Comparison of ENCODE assay signal across 8 mouse cellular contexts in the genomic region with DNA sequence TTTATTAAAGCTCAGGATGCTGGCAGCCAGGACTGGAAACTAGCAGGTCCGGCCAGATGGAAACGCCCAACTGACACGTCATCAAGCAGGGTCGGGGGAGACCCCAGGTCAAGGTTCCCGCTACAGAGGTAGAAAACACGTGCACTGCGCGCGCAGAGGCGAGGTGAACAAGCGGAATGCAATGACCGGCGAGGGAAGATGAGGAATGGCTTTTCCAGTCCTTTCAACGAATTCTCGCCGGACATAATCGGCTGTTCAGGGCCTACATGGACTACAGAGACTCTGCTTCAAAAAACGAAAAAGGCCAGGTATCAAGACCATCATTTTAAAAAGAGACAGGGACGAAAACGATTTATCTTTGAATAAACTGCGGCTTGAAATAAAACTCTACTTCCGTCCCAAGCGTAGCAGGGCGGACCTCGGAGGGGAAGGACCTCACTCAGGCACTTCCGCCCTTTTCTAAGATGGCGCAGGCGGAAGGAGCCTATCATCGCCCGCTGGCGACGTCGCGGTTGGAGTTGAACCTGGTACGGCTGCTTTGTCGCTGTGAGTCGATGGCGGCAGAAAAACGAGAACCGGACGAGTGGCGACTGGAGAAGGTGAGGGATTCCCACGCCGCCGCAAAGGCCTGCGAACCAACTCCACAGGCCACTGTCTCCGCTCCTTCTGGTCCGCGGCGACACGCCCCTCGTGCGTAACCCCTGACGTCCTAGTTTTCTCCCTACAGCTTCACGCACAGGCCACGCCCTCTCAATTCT. TPM values are rescaled to one million over a fixed set of nuclear protein-coding genes. Genes with fewer than 3 reads are reported as not detected.
DNase-seq lines count a peak whose midpoint lies in the region; ATAC-seq lines count a peak whose summit lies in the region.

A gene (plus strand): TSS at position 78 of the 758 bp plus-strand sequence.

- peaks cover 9% of the 10 kb centered on the region; the same call in 1 of the 2 replicates for H3K4me1 ChIP-seq in forebrain, embryonic 11.5 days (replicated peaks; ENCODE audit: control insufficient read depth, insufficient read depth, low read length)
- H3K4me1 ChIP-seq in heart, embryonic 16.5 days (ENCODE audit: control insufficient read depth, insufficient read depth, low read length), result peaks cover 21% of the 10 kb centered on the region
- peaks cover 49% of the 10 kb centered on the region for H3K4me1 ChIP-seq in liver, embryonic 15.5 days (replicated peaks)
- H3K4me1 ChIP-seq in neural tube, embryonic 12.5 days, result peaks cover 26% of the 10 kb centered on the region

- H3K9ac ChIP-seq in forebrain, embryonic 11.5 days (ENCODE audit: low read length), result peak within 1 kb of the TSS; percentile 63
- peak within 1 kb of the TSS; percentile 82 for H3K9ac ChIP-seq in heart, embryonic 16.5 days (ENCODE audit: low read length)
- H3K9ac ChIP-seq in liver, embryonic 15.5 days, result peak within 1 kb of the TSS; percentile 74
- peak within 1 kb of the TSS; percentile 62 for H3K9ac ChIP-seq in neural tube, embryonic 12.5 days

- peak within 1 kb of the TSS; percentile 59 for H3K4me3 ChIP-seq in forebrain, embryonic 11.5 days (ENCODE audit: low read depth, low read length)
- peak within 1 kb of the TSS; percentile 78 for H3K4me3 ChIP-seq in heart, embryonic 16.5 days (ENCODE audit: low read length)
- H3K4me3 ChIP-seq in liver, embryonic 15.5 days (replicated peaks), result peak within 1 kb of the TSS; percentile 89
- peak within 1 kb of the TSS; percentile 58 for H3K4me3 ChIP-seq in neural tube, embryonic 12.5 days

- peak within 1 kb of the TSS; percentile 39 for H3K27ac ChIP-seq in forebrain, embryonic 11.5 days (ENCODE audit: low read depth, low read length)
- peak within 1 kb of the TSS; percentile 93 for H3K27ac ChIP-seq in heart, embryonic 16.5 days (ENCODE audit: low read length)
- peak within 1 kb of the TSS; percentile 93 for H3K27ac ChIP-seq in liver, embryonic 15.5 days (replicated peaks)
- peak within 1 kb of the TSS; percentile 34; the same call in 1 of the 2 replicates for H3K27ac ChIP-seq in neural tube, embryonic 12.5 days

- no peaks in the 10 kb centered on the region for H3K27me3 ChIP-seq in forebrain, embryonic 11.5 days (ENCODE audit: control insufficient read depth, insufficient read depth, low read length)
- H3K27me3 ChIP-seq in heart, embryonic 16.5 days (ENCODE audit: control insufficient read depth, insufficient read depth, low read length), result no peaks in the 10 kb centered on the region
- no peaks in the 10 kb centered on the region for H3K27me3 ChIP-seq in liver, embryonic 15.5 days
- H3K27me3 ChIP-seq in neural tube, embryonic 12.5 days (replicated peaks), result no peaks in the 10 kb centered on the region

- no peaks in the 10 kb centered on the region; the same call in 1 of the 2 replicates for H3K36me3 ChIP-seq in forebrain, embryonic 11.5 days (ENCODE audit: control insufficient read depth, insufficient read depth, low read length)
- H3K36me3 ChIP-seq in heart, embryonic 16.5 days (ENCODE audit: control insufficient read depth, insufficient read depth), result peaks cover 3% of the 10 kb centered on the region; the same call in 1 of the 2 replicates
- H3K36me3 ChIP-seq in liver, embryonic 15.5 days (replicated peaks), result peaks cover 17% of the 10 kb centered on the region
- H3K36me3 ChIP-seq in neural tube, embryonic 12.5 days, result peaks cover 10% of the 10 kb centered on the region

- ATAC-seq in CD4-positive, CD25-positive, alpha-beta regulatory T cell, adult 4 months, result peak; percentile 72
- peak; percentile 80 for ATAC-seq in forebrain, embryonic 11.5 days (replicated peaks; ENCODE audit: low FRiP score)
- peak; percentile 84 for ATAC-seq in heart, embryonic 16.5 days (replicated peaks; ENCODE audit: extremely low read depth, insufficient read depth, low FRiP score)
- peak; percentile 67 for ATAC-seq in liver, embryonic 15.5 days (ENCODE audit: insufficient read depth)
- peak; percentile 80 for ATAC-seq in neural tube, embryonic 12.5 days (ENCODE audit: low FRiP score, low read depth)

- under 1% methylated on average over 56 of the region's 56 CpGs for WGBS in forebrain, embryonic 11.5 days
- under 1% methylated on average over 56 of the region's 56 CpGs for WGBS in heart, embryonic 16.5 days
- under 1% methylated on average over 56 of the region's 56 CpGs for WGBS in liver, embryonic 15.5 days (ENCODE audit: insufficient replicate concordance)
- WGBS in neural tube, embryonic 12.5 days, result under 1% methylated on average over 56 of the region's 56 CpGs

- H3K4me2 ChIP-seq in forebrain, embryonic 11.5 days (ENCODE audit: low read depth, low read length, severe bottlenecking), result peak within 1 kb of the TSS; percentile 60
- H3K4me2 ChIP-seq in heart, embryonic 16.5 days (ENCODE audit: low read depth, low read length), result peak within 1 kb of the TSS; percentile 95
- H3K4me2 ChIP-seq in liver, embryonic 15.5 days, result peak within 1 kb of the TSS; percentile 89
- peak within 1 kb of the TSS; percentile 77 for H3K4me2 ChIP-seq in neural tube, embryonic 12.5 days (replicated peaks)

- no peaks in the 10 kb centered on the region for H3K9me3 ChIP-seq in forebrain, embryonic 11.5 days (ENCODE audit: control insufficient read depth, low read length)
- H3K9me3 ChIP-seq in heart, embryonic 16.5 days (replicated peaks; ENCODE audit: control insufficient read depth, low read length), result no peaks in the 10 kb centered on the region
- no peaks in the 10 kb centered on the region for H3K9me3 ChIP-seq in liver, embryonic 15.5 days (replicated peaks)
- no peaks in the 10 kb centered on the region for H3K9me3 ChIP-seq in neural tube, embryonic 12.5 days

- DNase-seq in c-Kit-negative CD71-positive TER-119-positive erythroid progenitor cells, embryonic 14.5 days (ENCODE audit: low read depth, low spot score), result peak; percentile 84
- DNase-seq in forebrain, embryonic 11.5 days (ENCODE audit: low spot score), result peak; percentile 91
- peak; percentile 96 to 97 for DNase-seq in kidney, postnatal 36 days
- DNase-seq in telencephalon, adult 2 months (ENCODE audit: low read depth, low spot score), result peak; percentile 94

RNA-seq across cellular contexts. Expression of the gene that starts here (rescaled TPM):
- polyA plus RNA-seq in CD4-positive, CD25-positive, alpha-beta regulatory T cell, adult 4 months (2017; shearing (Covaris generic)), result 100 to 1,000 TPM; 292 to 321 TPM
- 69.3 and 82.5 TPM in 2 replicates for polyA plus RNA-seq in forebrain, embryonic 11.5 days (2014; fragmentation: Nextera tagmentation; extraction: Ambion mirVana)
- 77.2 and 82.0 TPM in 2 replicates for polyA plus RNA-seq in heart, embryonic 16.5 days (2015; fragmentation: Nextera tagmentation; extraction: Ambion mirVana)
- 38.7 and 41.1 TPM in 2 replicates for polyA plus RNA-seq in liver, embryonic 15.5 days (2015; fragmentation: Nextera tagmentation; extraction: Ambion mirVana)
- polyA plus RNA-seq in neural tube, embryonic 12.5 days (2016; fragmentation: Nextera tagmentation; extraction: Ambion mirVana), result 82.8 and 91.6 TPM in 2 replicates

Comparison
In these comparisons a context has a peak if more than half of its experiments do, and no peak if none do; other contexts are left out.
1. Peak in every context shown above with its lines: DNase-seq, ATAC-seq, H3K4me3 ChIP-seq and H3K27ac ChIP-seq.
2. H3K27ac ChIP-seq: peak in every context shown above with its lines; median percentile 93 in heart, embryonic 16.5 days; 93 in liver, embryonic 15.5 days; 39 in forebrain, embryonic 11.5 days; 34 in neural tube, embryonic 12.5 days.